Mouse (Mus musculus): ENCODE measurements around the gene Pga5. TPM values are rescaled to one million over a fixed set of nuclear protein-coding genes. Genes with fewer than 3 reads are reported as not detected.

Gene Pga5
- total and polyA plus RNA-seq, 2 experiments from 2014 or later: not detected

GRCm38 (mm10) chr19:10712646-10713045 is 34.8 kb upstream of the Pga5 start:
- WGBS: 95% methylated on average over 12 of the region's 12 CpGs
- no peak overlapping the region for H3K4me2 ChIP-seq (ENCODE audit: low read depth, low read length)
- no peak overlapping the region for H3K9ac ChIP-seq (replicated peaks; ENCODE audit: low read length)
- peaks cover 34% of the 10 kb centered on the region for H3K36me3 ChIP-seq (ENCODE audit: insufficient read depth, low read length)
- no peak for TF ChIP-seq CTCF (IDR thresholded peaks at IDR 0.05; ENCODE audit: low read depth)
- H3K4me3 ChIP-seq (ENCODE audit: low read length): no peak overlapping the region
- H3K27ac ChIP-seq: no peak overlapping the region
- DNase-seq (ENCODE audit: low spot score) (no peak), ATAC-seq (no peak)
- H3K9me3 ChIP-seq (ENCODE audit: low read length): no peaks in the 10 kb centered on the region
- H3K4me1 ChIP-seq (ENCODE audit: insufficient read depth, low read length): peaks cover 4% of the 10 kb centered on the region; the same call in 1 of the 2 replicates
- no peaks in the 10 kb centered on the region for H3K27me3 ChIP-seq (ENCODE audit: insufficient read depth, low read length)

GRCm38 (mm10) chr19:10712194-10712593 is 34.3 kb upstream of the Pga5 start:
- Histone ChIP-seq H3K4me2 (ENCODE audit: low read depth, low read length) (no peak overlapping the region), H3K9me3 (ENCODE audit: low read length) (no peaks in the 10 kb centered on the region), H3K4me3 (ENCODE audit: low read length) (no peak overlapping the region), H3K4me1 (ENCODE audit: insufficient read depth, low read length) (peaks cover 4% of the 10 kb centered on the region; the same call in 1 of the 2 replicates), H3K36me3 (ENCODE audit: insufficient read depth, low read length) (peaks cover 34% of the 10 kb centered on the region), H3K27me3 (ENCODE audit: insufficient read depth, low read length) (no peaks in the 10 kb centered on the region), H3K27ac (no peak overlapping the region), H3K9ac (replicated peaks; ENCODE audit: low read length) (no peak overlapping the region)
- WGBS: 94% methylated on average over 7 of the region's 7 CpGs
- ATAC-seq: no peak
- TF ChIP-seq CTCF (IDR thresholded peaks at IDR 0.05; ENCODE audit: low read depth): no peak
- no peak for DNase-seq (ENCODE audit: low spot score)

GRCm38 (mm10) chr19:10710751-10711150 is 32.9 kb upstream of the Pga5 start:
- DNase-seq (ENCODE audit: low spot score): no peak
- Histone ChIP-seq H3K27me3 (ENCODE audit: insufficient read depth, low read length) (no peaks in the 10 kb centered on the region), H3K4me3 (ENCODE audit: low read length) (no peak overlapping the region), H3K4me2 (ENCODE audit: low read depth, low read length) (no peak overlapping the region), H3K9ac (replicated peaks; ENCODE audit: low read length) (no peak overlapping the region), H3K27ac (peak overlapping the region; percentile 89), H3K36me3 (ENCODE audit: insufficient read depth, low read length) (peaks cover 34% of the 10 kb centered on the region), H3K4me1 (ENCODE audit: insufficient read depth, low read length) (peaks cover 4% of the 10 kb centered on the region; the same call in 1 of the 2 replicates), H3K9me3 (ENCODE audit: low read length) (no peaks in the 10 kb centered on the region)
- WGBS: 82% methylated on average over 4 of the region's 4 CpGs
- no peak for TF ChIP-seq CTCF (IDR thresholded peaks at IDR 0.05; ENCODE audit: low read depth)
- no peak for ATAC-seq

GRCm38 (mm10) chr19:10710088-10710511 is 32.2 kb upstream of the Pga5 start:
- no peaks in the 10 kb centered on the region for H3K9me3 ChIP-seq (ENCODE audit: low read length)
- DNase-seq (ENCODE audit: low spot score) (peak; percentile 84), ATAC-seq (peak; percentile 47)
- H3K9ac ChIP-seq (replicated peaks; ENCODE audit: low read length): no peak overlapping the region
- peak; percentile 76 for TF ChIP-seq CTCF (IDR thresholded peaks at IDR 0.05; ENCODE audit: low read depth)
- peak overlapping the region; percentile 89 for H3K27ac ChIP-seq
- no peaks in the 10 kb centered on the region for H3K27me3 ChIP-seq (ENCODE audit: insufficient read depth, low read length)
- peaks cover 4% of the 10 kb centered on the region; the same call in 1 of the 2 replicates for H3K4me1 ChIP-seq (ENCODE audit: insufficient read depth, low read length)
- H3K36me3 ChIP-seq (ENCODE audit: insufficient read depth, low read length): peaks cover 34% of the 10 kb centered on the region
- 27% methylated on average over 9 of the region's 9 CpGs for WGBS
- no peak overlapping the region for H3K4me3 ChIP-seq (ENCODE audit: low read length)
- no peak overlapping the region for H3K4me2 ChIP-seq (ENCODE audit: low read depth, low read length)

- Histone ChIP-seq H3K4me3 (ENCODE audit: low read length) (no peak overlapping the region), H3K9ac (replicated peaks; ENCODE audit: low read length) (peak overlapping the region; percentile 25; the same call in 1 of the 2 replicates), H3K4me1 (ENCODE audit: insufficient read depth, low read length) (peaks cover 4% of the 10 kb centered on the region; the same call in 1 of the 2 replicates), H3K27ac (peak overlapping the region; percentile 89), H3K36me3 (ENCODE audit: insufficient read depth, low read length) (peaks cover 34% of the 10 kb centered on the region), H3K27me3 (ENCODE audit: insufficient read depth, low read length) (no peaks in the 10 kb centered on the region), H3K4me2 (ENCODE audit: low read depth, low read length) (no peak overlapping the region), H3K9me3 (ENCODE audit: low read length) (no peaks in the 10 kb centered on the region)
- peak; percentile 83 for ATAC-seq
- TF ChIP-seq CTCF (IDR thresholded peaks at IDR 0.05; ENCODE audit: low read depth): peak; percentile 99
- DNase-seq (ENCODE audit: low spot score): peak; percentile 99
- 11% methylated on average over 8 of the region's 8 CpGs for WGBS
These were observed 31.7 kb upstream of the Pga5 start for GRCm38 (mm10) chr19:10709360-10710087.

GRCm38 (mm10) chr19:10708900-10709299 is 31.0 kb upstream of the Pga5 start:
- peak overlapping the region; percentile 25; the same call in 1 of the 2 replicates for H3K9ac ChIP-seq (replicated peaks; ENCODE audit: low read length)
- H3K36me3 ChIP-seq (ENCODE audit: insufficient read depth, low read length): peaks cover 30% of the 10 kb centered on the region
- WGBS: 40% methylated on average over 6 of the region's 6 CpGs
- no peak overlapping the region for H3K4me3 ChIP-seq (ENCODE audit: low read length)
- no peaks in the 10 kb centered on the region for H3K9me3 ChIP-seq (ENCODE audit: low read length)
- peaks cover 4% of the 10 kb centered on the region; the same call in 1 of the 2 replicates for H3K4me1 ChIP-seq (ENCODE audit: insufficient read depth, low read length)
- DNase-seq (ENCODE audit: low spot score) (no peak), ATAC-seq (no peak)
- TF ChIP-seq CTCF (IDR thresholded peaks at IDR 0.05; ENCODE audit: low read depth): no peak
- no peaks in the 10 kb centered on the region for H3K27me3 ChIP-seq (ENCODE audit: insufficient read depth, low read length)
- H3K4me2 ChIP-seq (ENCODE audit: low read depth, low read length): no peak overlapping the region
- H3K27ac ChIP-seq: peak overlapping the region; percentile 89

- peaks cover 20% of the 10 kb centered on the region for H3K36me3 ChIP-seq (ENCODE audit: insufficient read depth, low read length)
- 90% methylated on average over 1 of the region's 1 CpGs for WGBS
- no peak for TF ChIP-seq CTCF (IDR thresholded peaks at IDR 0.05; ENCODE audit: low read depth)
These were observed 30.0 kb upstream of the Pga5 start for GRCm38 (mm10) chr19:10707881-10708280.

More at GRCm38 (mm10) chr19:10707881-10708280, 30.0 kb upstream of the Pga5 start:
- ATAC-seq: no peak
- Histone ChIP-seq H3K9ac (replicated peaks; ENCODE audit: low read length) (no peak overlapping the region), H3K27ac (no peak overlapping the region), H3K9me3 (ENCODE audit: low read length) (no peaks in the 10 kb centered on the region), H3K4me2 (ENCODE audit: low read depth, low read length) (no peak overlapping the region), H3K4me1 (ENCODE audit: insufficient read depth, low read length) (peaks cover 4% of the 10 kb centered on the region; the same call in 1 of the 2 replicates), H3K27me3 (ENCODE audit: insufficient read depth, low read length) (no peaks in the 10 kb centered on the region), H3K4me3 (ENCODE audit: low read length) (no peak overlapping the region)
- DNase-seq (ENCODE audit: low spot score): no peak

Data from hindbrain, postnatal 0 days (tissue).